Mouse (Mus musculus) limb, embryonic 10.5 days (tissue): ENCODE data around the gene Kcnip3. TPM values are rescaled to one million over a fixed set of nuclear protein-coding genes. Genes with fewer than 3 reads are reported as not detected.

Experiments used
- DNase-seq: peaks from one replicate; pipeline ENCODE4 v3.0.0-alpha.2; 2017; ENCODE audit warnings: low spot score
- H3K27ac ChIP-seq: fragments of 300-500 bp; sonication (generic); 2 replicates; pipeline ENCODE4 v1.5.1; 2016; ENCODE audit warnings: mild to moderate bottlenecking
- H3K27me3 ChIP-seq: fragments of 300-500 bp; sonication (generic); 2 replicates; pipeline ENCODE4 v1.6.1; 2016; ENCODE audit warnings: low read depth, mild to moderate bottlenecking; ENCODE audit not compliant: poor library complexity, severe bottlenecking
- H3K36me3 ChIP-seq: fragments of 300-500 bp; sonication (generic); 2 replicates; pipeline ENCODE4 v1.6.1; 2016; ENCODE audit warnings: mild to moderate bottlenecking, moderate library complexity
- H3K4me1 ChIP-seq: fragments of 300-500 bp; sonication (generic); 2 replicates; pipeline ENCODE4 v1.6.1; 2016
- H3K4me3 ChIP-seq: fragments of 300-500 bp; sonication (generic); 2 replicates; pipeline ENCODE4 v1.5.1; 2016; ENCODE audit warnings: mild to moderate bottlenecking, moderate library complexity
- H3K9me3 ChIP-seq: fragments of 300-500 bp; sonication (generic); replicated peaks from 2 replicates; pipeline ENCODE4 v1.6.1; 2016; ENCODE audit warnings: mild to moderate bottlenecking
- WGBS: fragments of 180-500 bp; shearing (Covaris S2); methylation state at CpG from one replicate; pipeline ENCODE4 v1.1.7; 2016; 5-methylcytosine and 5-hydroxymethylcytosine counted together
- polyA plus RNA-seq: library from polyadenylated mRNA; unstranded; fragments of >200 nt; fragmentation: Nextera tagmentation; extraction: Ambion mirVana; gene quantifications from 2 replicates; pipeline ENCODE4 v1.2.1, GENCODE M21; 2016

The Kcnip3 gene
- polyA plus RNA-seq, 1 experiment from 2014 or later: 2.1 TPM

DNA sequence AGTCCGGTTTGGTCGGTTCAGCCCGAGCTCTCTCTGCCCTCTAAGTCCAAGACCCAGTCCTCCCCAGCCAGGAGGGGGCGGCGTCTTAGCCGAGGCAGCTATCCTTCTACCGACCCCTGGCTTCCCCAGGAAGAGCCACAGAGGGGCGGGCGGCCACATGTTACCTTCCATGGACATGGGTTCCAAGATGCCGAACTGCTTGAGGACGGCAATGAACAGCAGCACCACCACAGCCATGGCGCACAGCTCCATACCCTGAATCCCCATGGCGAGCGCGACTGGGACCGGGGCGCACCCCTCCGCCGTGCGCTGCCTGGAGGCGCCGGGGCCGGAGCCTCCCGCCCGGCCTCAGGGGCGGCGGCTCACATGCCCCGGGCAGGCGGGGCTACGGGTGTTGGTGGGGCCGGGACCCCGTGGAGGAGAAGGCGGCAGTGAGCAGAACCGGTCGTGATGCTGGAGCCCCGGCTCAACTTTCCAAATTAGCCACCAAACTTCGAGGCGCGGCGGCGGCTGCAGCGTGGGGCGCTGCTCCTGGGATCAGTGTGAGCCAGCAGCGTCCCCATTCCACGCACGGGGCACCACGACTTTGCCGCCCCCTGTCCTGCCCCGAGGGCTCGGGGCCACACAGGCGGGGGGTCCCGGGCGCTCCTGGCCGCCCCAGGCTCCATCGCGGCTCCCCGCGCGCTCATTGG is 39.9 kb downstream of the Kcnip3 start:
- DNase-seq: peak; percentile 60
- peaks cover 85% of the 10 kb centered on the region for H3K27me3 ChIP-seq
- H3K27ac ChIP-seq: peak overlapping the region; percentile 75
- H3K36me3 ChIP-seq: no peaks in the 10 kb centered on the region
- H3K9me3 ChIP-seq: no peaks in the 10 kb centered on the region
- H3K4me1 ChIP-seq: peaks cover 37% of the 10 kb centered on the region
- peak overlapping the region; percentile 63 for H3K4me3 ChIP-seq
- under 1% methylated on average over 59 of the region's 59 CpGs for WGBS

GRCm38 (mm10) chr2:127479763-127480162 is 42.1 kb downstream of the Kcnip3 start:
- H3K27me3 ChIP-seq: peaks cover 64% of the 10 kb centered on the region
- H3K4me1 ChIP-seq: peaks cover 34% of the 10 kb centered on the region
- no peaks in the 10 kb centered on the region for H3K9me3 ChIP-seq
- 71% methylated on average over 10 of the region's 10 CpGs for WGBS
- no peak for DNase-seq
- no peak overlapping the region for H3K27ac ChIP-seq
- H3K36me3 ChIP-seq: no peaks in the 10 kb centered on the region
- H3K4me3 ChIP-seq: no peak overlapping the region

- Histone ChIP-seq H3K9me3 (no peaks in the 10 kb centered on the region), H3K4me1 (peaks cover 29% of the 10 kb centered on the region), H3K4me3 (no peak overlapping the region), H3K36me3 (no peaks in the 10 kb centered on the region), H3K27ac (no peak overlapping the region), H3K27me3 (peaks cover 58% of the 10 kb centered on the region)
- WGBS: 76% methylated on average over 4 of the region's 4 CpGs
- no peak for DNase-seq
These were observed 42.7 kb downstream of the Kcnip3 start for GRCm38 (mm10) chr2:127479210-127479609.

- Histone ChIP-seq H3K27me3 (no peaks in the 10 kb centered on the region), H3K36me3 (no peaks in the 10 kb centered on the region), H3K9me3 (no peaks in the 10 kb centered on the region), H3K27ac (no peak overlapping the region), H3K4me3 (no peak overlapping the region), H3K4me1 (no peaks in the 10 kb centered on the region)
- no peak for DNase-seq
- 74% methylated on average over 3 of the region's 3 CpGs for WGBS
These were observed 49.6 kb downstream of the Kcnip3 start for GRCm38 (mm10) chr2:127472279-127472678.

- no peak overlapping the region for H3K27ac ChIP-seq
- WGBS: 92% methylated on average over 8 of the region's 8 CpGs
- no peak for DNase-seq
- H3K4me1 ChIP-seq: no peaks in the 10 kb centered on the region
- no peaks in the 10 kb centered on the region for H3K9me3 ChIP-seq
- H3K36me3 ChIP-seq: no peaks in the 10 kb centered on the region
- H3K4me3 ChIP-seq: no peak overlapping the region
- H3K27me3 ChIP-seq: no peaks in the 10 kb centered on the region
These were observed 50.6 kb downstream of the Kcnip3 start for GRCm38 (mm10) chr2:127471281-127471680.

GRCm38 (mm10) chr2:127470661-127471060 is 51.2 kb downstream of the Kcnip3 start:
- Histone ChIP-seq H3K4me1 (no peaks in the 10 kb centered on the region), H3K4me3 (no peak overlapping the region), H3K36me3 (no peaks in the 10 kb centered on the region), H3K27ac (no peak overlapping the region), H3K9me3 (no peaks in the 10 kb centered on the region), H3K27me3 (no peaks in the 10 kb centered on the region)
- 92% methylated on average over 10 of the region's 10 CpGs for WGBS
- no peak for DNase-seq

DNA sequence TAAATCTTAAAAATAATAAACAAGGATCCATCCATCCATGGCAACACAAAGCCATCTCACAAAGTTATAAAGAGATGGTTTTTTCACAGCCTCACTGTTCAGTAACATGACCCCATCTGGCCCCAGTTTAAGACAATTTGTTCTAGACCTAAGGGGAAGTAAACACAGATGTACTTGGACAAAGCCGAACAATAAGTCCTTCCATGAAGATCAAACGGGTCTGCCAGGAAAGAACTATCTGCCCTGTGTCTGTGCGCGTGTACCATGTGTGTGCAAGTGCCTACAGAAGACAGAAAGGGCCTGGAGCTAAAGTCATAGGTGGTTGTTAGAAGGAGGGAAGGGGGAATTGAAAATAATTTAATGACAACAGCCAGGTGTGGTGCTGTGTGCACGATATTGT is 51.7 kb downstream of the Kcnip3 start:
- Histone ChIP-seq H3K36me3 (no peaks in the 10 kb centered on the region), H3K9me3 (no peaks in the 10 kb centered on the region), H3K4me3 (no peak overlapping the region), H3K4me1 (no peaks in the 10 kb centered on the region), H3K27ac (no peak overlapping the region), H3K27me3 (no peaks in the 10 kb centered on the region)
- DNase-seq: no peak
- WGBS: 89% methylated on average over 5 of the region's 5 CpGs

- Histone ChIP-seq H3K27ac (no peak overlapping the region), H3K36me3 (no peaks in the 10 kb centered on the region), H3K27me3 (peaks cover 11% of the 10 kb centered on the region; the same call in 1 of the 2 replicates), H3K9me3 (no peaks in the 10 kb centered on the region), H3K4me3 (no peak overlapping the region), H3K4me1 (no peaks in the 10 kb centered on the region)
- peak; percentile 70 for DNase-seq
- 9% methylated on average over 8 of the region's 8 CpGs for WGBS
These were observed 59.6 kb downstream of the Kcnip3 start for GRCm38 (mm10) chr2:127462314-127462713.

DNA sequence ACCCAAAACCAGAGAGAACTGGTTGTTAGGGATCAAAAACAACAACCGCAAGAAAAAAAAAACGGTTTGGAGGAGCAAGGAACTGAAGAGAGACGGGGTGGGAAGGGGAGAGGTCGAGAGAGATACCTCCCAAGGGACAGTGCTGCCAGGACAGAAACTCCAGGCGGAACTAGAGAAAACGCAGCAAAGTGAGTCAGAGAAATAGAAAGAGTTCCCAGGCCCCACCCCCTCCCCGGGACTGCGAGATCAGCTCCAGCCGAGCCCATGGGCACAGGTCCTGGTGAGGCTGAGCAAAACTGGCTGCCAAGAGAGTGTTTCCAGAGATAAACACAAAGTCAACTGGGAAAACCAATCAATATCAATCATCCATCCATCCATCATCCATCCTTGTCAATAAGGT is 60.5 kb downstream of the Kcnip3 start:
- Histone ChIP-seq H3K36me3 (no peaks in the 10 kb centered on the region), H3K4me3 (no peak overlapping the region), H3K4me1 (no peaks in the 10 kb centered on the region), H3K9me3 (no peaks in the 10 kb centered on the region), H3K27ac (no peak overlapping the region), H3K27me3 (peaks cover 11% of the 10 kb centered on the region)
- WGBS: 54% methylated on average over 9 of the region's 9 CpGs
- no peak for DNase-seq

GRCm38 (mm10) chr2:127459341-127459740 is 62.6 kb downstream of the Kcnip3 start:
- no peak overlapping the region for H3K27ac ChIP-seq
- no peak overlapping the region for H3K4me3 ChIP-seq
- H3K27me3 ChIP-seq: peaks cover 15% of the 10 kb centered on the region
- no peaks in the 10 kb centered on the region for H3K9me3 ChIP-seq
- no peaks in the 10 kb centered on the region for H3K36me3 ChIP-seq
- H3K4me1 ChIP-seq: no peaks in the 10 kb centered on the region
- no peak for DNase-seq
- WGBS: 76% methylated on average over 2 of the region's 2 CpGs

GRCm38 (mm10) chr2:127453764-127454163 is 68.1 kb downstream of the Kcnip3 start:
- WGBS: 5% methylated on average over 5 of the region's 5 CpGs
- peak; percentile 82 for DNase-seq
- Histone ChIP-seq H3K4me3 (no peak overlapping the region), H3K9me3 (no peaks in the 10 kb centered on the region), H3K27ac (no peak overlapping the region), H3K4me1 (peaks cover 8% of the 10 kb centered on the region), H3K27me3 (peaks cover 38% of the 10 kb centered on the region), H3K36me3 (no peaks in the 10 kb centered on the region)

DNA sequence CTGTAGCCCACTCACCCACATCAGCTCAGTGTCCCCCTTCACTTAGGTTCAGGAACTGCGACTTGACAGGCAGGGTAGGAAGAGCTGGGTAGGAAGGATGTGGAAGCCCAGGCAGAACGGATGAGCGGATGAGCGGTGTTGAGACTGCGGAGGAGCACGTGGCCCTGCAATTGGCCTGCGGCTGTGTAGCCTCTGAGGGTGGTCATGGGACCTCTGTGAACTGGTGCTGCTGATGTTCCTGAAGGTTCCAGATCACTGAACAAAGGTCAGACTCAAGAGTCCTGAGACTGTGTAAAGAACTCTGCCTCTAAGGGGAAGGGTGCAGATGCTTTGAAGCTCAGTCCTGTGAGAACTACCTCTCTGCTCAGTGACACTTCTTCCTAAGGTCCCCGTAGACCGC is 68.8 kb downstream of the Kcnip3 start:
- H3K9me3 ChIP-seq: no peaks in the 10 kb centered on the region
- H3K27me3 ChIP-seq: peaks cover 41% of the 10 kb centered on the region
- no peak for DNase-seq
- H3K27ac ChIP-seq: no peak overlapping the region
- no peaks in the 10 kb centered on the region for H3K36me3 ChIP-seq
- H3K4me1 ChIP-seq: peaks cover 8% of the 10 kb centered on the region
- 76% methylated on average over 9 of the region's 9 CpGs for WGBS
- no peak overlapping the region for H3K4me3 ChIP-seq

- Histone ChIP-seq H3K4me3 (no peak overlapping the region), H3K36me3 (no peaks in the 10 kb centered on the region), H3K27ac (no peak overlapping the region), H3K4me1 (peaks cover 8% of the 10 kb centered on the region), H3K27me3 (peaks cover 42% of the 10 kb centered on the region), H3K9me3 (no peaks in the 10 kb centered on the region)
- no peak for DNase-seq
- 34% methylated on average over 6 of the region's 6 CpGs for WGBS
These were observed 70.1 kb downstream of the Kcnip3 start for GRCm38 (mm10) chr2:127451748-127452147.

DNA sequence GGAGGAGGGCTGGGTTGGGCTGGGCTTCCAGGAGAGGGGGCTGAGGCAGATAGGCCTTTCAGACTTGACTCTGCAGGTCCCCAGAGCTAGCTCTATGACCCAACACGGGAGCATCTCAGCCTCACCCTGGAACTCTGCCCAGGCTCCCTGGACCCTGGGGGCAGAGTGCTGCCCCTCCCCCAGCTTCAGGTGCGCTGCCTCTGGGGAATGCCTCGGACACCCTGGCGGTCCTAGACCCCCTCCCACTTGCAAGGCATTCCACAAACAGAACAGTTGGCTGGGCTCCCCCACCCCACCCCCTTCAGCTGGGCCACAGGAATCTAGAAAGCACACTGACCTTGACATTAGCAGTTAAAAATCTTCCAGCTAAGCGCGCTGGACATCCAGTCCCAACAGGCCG is 72.2 kb downstream of the Kcnip3 start:
- WGBS: 51% methylated on average over 7 of the region's 7 CpGs
- DNase-seq: no peak
- Histone ChIP-seq H3K4me1 (peaks cover 10% of the 10 kb centered on the region), H3K9me3 (no peaks in the 10 kb centered on the region), H3K27me3 (peaks cover 42% of the 10 kb centered on the region), H3K27ac (no peak overlapping the region), H3K4me3 (no peak overlapping the region), H3K36me3 (no peaks in the 10 kb centered on the region)
